Mouse (Mus musculus): ENCODE measurements around the gene 1700016H13Rik.

Gene 1700016H13Rik

GRCm38 (mm10) chr5:103671858-103672257 is 16.0 kb upstream of the 1700016H13Rik start:
- DNase-seq (ENCODE audit: low read depth) = no peak

GRCm38 (mm10) chr5:103665876-103666275 is 10.1 kb upstream of the 1700016H13Rik start:
- no peak for DNase-seq (ENCODE audit: low read depth)

GRCm38 (mm10) chr5:103664932-103665331 is 9.1 kb upstream of the 1700016H13Rik start:
- DNase-seq (ENCODE audit: low read depth) = no peak

- peak; percentile 75 for DNase-seq (ENCODE audit: low read depth)
Observed at GRCm38 (mm10) chr5:103659571-103659970, 3.8 kb upstream of the 1700016H13Rik start.

- peak; percentile 43 for DNase-seq (ENCODE audit: low read depth)
Observed at GRCm38 (mm10) chr5:103658921-103659320, 3.1 kb upstream of the 1700016H13Rik start.

- DNase-seq (ENCODE audit: low read depth) = no peak
Observed at GRCm38 (mm10) chr5:103654780-103655179, 1.0 kb downstream of the 1700016H13Rik start.

- DNase-seq (ENCODE audit: low read depth) = peak; percentile 73
Observed at GRCm38 (mm10) chr5:103654225-103654624, 1.6 kb downstream of the 1700016H13Rik start.

GRCm38 (mm10) chr5:103647320-103647719 is 8.5 kb downstream of the 1700016H13Rik start:
- no peak for DNase-seq (ENCODE audit: low read depth)

- peak; percentile 34 for DNase-seq (ENCODE audit: low read depth)
Observed at GRCm38 (mm10) chr5:103644167-103644566, 11.6 kb downstream of the 1700016H13Rik start.

- DNase-seq (ENCODE audit: low read depth) = no peak
Observed at GRCm38 (mm10) chr5:103637162-103637561, 18.6 kb downstream of the 1700016H13Rik start.

GRCm38 (mm10) chr5:103629854-103630580 is 25.8 kb downstream of the 1700016H13Rik start:
- DNase-seq (ENCODE audit: low read depth) = no peak

- DNase-seq (ENCODE audit: low read depth) = no peak
Observed at GRCm38 (mm10) chr5:103629111-103629764, 26.6 kb downstream of the 1700016H13Rik start, which contains the start of gene Slc10a6. Gene Slc10a6, minus strand, starts transcription at chr5:103629403.

GRCm38 (mm10) chr5:103628499-103628898 is 27.3 kb downstream of the 1700016H13Rik start:
- no peak for DNase-seq (ENCODE audit: low read depth)

GRCm38 (mm10) chr5:103624831-103625230 is 31.0 kb downstream of the 1700016H13Rik start:
- DNase-seq (ENCODE audit: low read depth) = peak; percentile 9

GRCm38 (mm10) chr5:103622321-103622720 is 33.5 kb downstream of the 1700016H13Rik start:
- DNase-seq (ENCODE audit: low read depth) = no peak

- no peak for DNase-seq (ENCODE audit: low read depth)
Observed at GRCm38 (mm10) chr5:103620301-103620973, 35.4 kb downstream of the 1700016H13Rik start.

- DNase-seq (ENCODE audit: low read depth) = no peak
Observed at GRCm38 (mm10) chr5:103617191-103617590, 38.6 kb downstream of the 1700016H13Rik start.

GRCm38 (mm10) chr5:103614356-103614755 is 41.5 kb downstream of the 1700016H13Rik start:
- DNase-seq (ENCODE audit: low read depth) = no peak

GRCm38 (mm10) chr5:103612316-103612715 is 43.5 kb downstream of the 1700016H13Rik start:
- DNase-seq (ENCODE audit: low read depth) = no peak

- no peak for DNase-seq (ENCODE audit: low read depth)
Observed at GRCm38 (mm10) chr5:103610856-103611472, 44.8 kb downstream of the 1700016H13Rik start.

- DNase-seq (ENCODE audit: low read depth) = no peak
Observed at GRCm38 (mm10) chr5:103610148-103610547, 45.7 kb downstream of the 1700016H13Rik start.

- DNase-seq (ENCODE audit: low read depth) = no peak
Observed at GRCm38 (mm10) chr5:103605707-103606106, 50.1 kb downstream of the 1700016H13Rik start.
